Mouse (Mus musculus) liver, embryonic 16.5 days (tissue): ENCODE results near the gene Mtx1. TPM values are rescaled to one million over a fixed set of nuclear protein-coding genes. Genes with fewer than 3 reads are reported as not detected.

Experiments
- ATAC-seq: fragments of 200-750 bp; cut with Nextera tagmentation; 2 replicates; pipeline ENCODE4 v1.8.0; 2017; ENCODE audit warnings: low read depth, mild to moderate bottlenecking, moderate number of reproducible peaks, moderate library complexity
- H3K27ac ChIP-seq: fragments of 300-500 bp; sonication (generic); 2 replicates; pipeline ENCODE4 v1.5.1; 2014; ENCODE audit warnings: mild to moderate bottlenecking, low read length
- H3K27me3 ChIP-seq: fragments of 300-500 bp; sonication (generic); 2 replicates; pipeline ENCODE4 v1.6.1; 2014; ENCODE audit warnings: low read depth, low read length, mixed read lengths; ENCODE audit not compliant: control insufficient read depth, insufficient read depth
- H3K36me3 ChIP-seq: fragments of 300-500 bp; sonication (generic); 2 replicates; pipeline ENCODE4 v1.6.1; 2014; ENCODE audit warnings: mild to moderate bottlenecking; ENCODE audit not compliant: control insufficient read depth, insufficient read depth
- H3K4me1 ChIP-seq: fragments of 300-500 bp; sonication (generic); 2 replicates; pipeline ENCODE4 v1.6.1; 2014; ENCODE audit warnings: low read depth, low read length, mixed read lengths; ENCODE audit not compliant: control insufficient read depth
- H3K4me2 ChIP-seq: fragments of 300-500 bp; sonication (generic); 2 replicates; pipeline ENCODE4 v1.6.1; 2014; ENCODE audit warnings: low read depth, low read length, mixed read lengths
- H3K4me3 ChIP-seq: fragments of 300-500 bp; sonication (generic); 2 replicates; pipeline ENCODE4 v1.5.1; 2014; ENCODE audit warnings: low read depth, mild to moderate bottlenecking, low read length
- H3K9ac ChIP-seq: fragments of 300-500 bp; sonication (generic); 2 replicates; pipeline ENCODE4 v1.6.1; 2014; ENCODE audit warnings: low read depth, low read length
- H3K9me3 ChIP-seq: fragments of 300-500 bp; sonication (generic); replicated peaks from 2 replicates; pipeline ENCODE4 v1.6.1; 2016; ENCODE audit warnings: low read length; ENCODE audit not compliant: control insufficient read depth
- WGBS: fragments of 180-500 bp; shearing (Covaris S2); extraction: QIAGEN DNeasy Blood & Tissue Kit; methylation state at CpG from one replicate; pipeline ENCODE4 v1.1.7; 2014; ENCODE audit not compliant: insufficient replicate concordance; 5-methylcytosine and 5-hydroxymethylcytosine counted together
- polyA plus RNA-seq: library from polyadenylated mRNA; unstranded; fragments of >200 nt; fragmentation: Nextera tagmentation; extraction: Ambion mirVana; gene quantifications from 2 replicates; pipeline ENCODE4 v1.2.1, GENCODE M21; 2015

The Mtx1 gene
- polyA plus RNA-seq = 94.4 and 95.3 TPM in 2 replicates

DNA sequence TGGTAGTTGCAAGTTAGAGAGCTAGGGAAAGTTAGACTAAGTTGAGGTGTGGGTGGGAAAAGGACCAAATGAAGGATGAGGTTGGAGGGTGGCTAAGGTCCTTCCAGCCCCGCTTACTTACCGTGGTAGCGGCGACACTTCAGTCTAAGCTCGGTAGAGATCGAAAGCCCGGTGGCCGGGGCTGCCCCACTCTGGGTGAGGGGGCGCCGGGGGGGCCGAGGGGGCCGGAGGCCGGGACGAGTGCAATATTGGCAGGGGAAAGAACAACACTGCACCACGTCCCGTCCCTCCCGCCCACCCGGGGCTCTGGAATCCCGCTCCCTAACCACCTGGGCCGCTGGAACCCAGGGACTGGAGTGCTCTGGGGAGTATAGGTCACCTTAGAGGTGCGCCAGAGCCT is at the start of gene Mtx1:
Mtx1 (minus strand) TSS at position 189 of the 400 bp plus-strand sequence.
- H3K36me3 ChIP-seq = no peaks in the 10 kb centered on the region
- ATAC-seq = no peak; the same call in 1 of the 2 replicates
- peaks cover 51% of the 10 kb centered on the region for H3K27me3 ChIP-seq
- H3K9me3 ChIP-seq = no peaks in the 10 kb centered on the region
- WGBS = 9% methylated on average over 21 of the region's 21 CpGs
- peak within 1 kb of the TSS; percentile 15; the same call in 1 of the 2 replicates for H3K4me3 ChIP-seq
- H3K4me2 ChIP-seq = peak within 1 kb of the TSS; percentile 74
- H3K9ac ChIP-seq = no peak within 1 kb of the TSS
- H3K4me1 ChIP-seq = peaks cover 15% of the 10 kb centered on the region
- no peak within 1 kb of the TSS for H3K27ac ChIP-seq

DNA sequence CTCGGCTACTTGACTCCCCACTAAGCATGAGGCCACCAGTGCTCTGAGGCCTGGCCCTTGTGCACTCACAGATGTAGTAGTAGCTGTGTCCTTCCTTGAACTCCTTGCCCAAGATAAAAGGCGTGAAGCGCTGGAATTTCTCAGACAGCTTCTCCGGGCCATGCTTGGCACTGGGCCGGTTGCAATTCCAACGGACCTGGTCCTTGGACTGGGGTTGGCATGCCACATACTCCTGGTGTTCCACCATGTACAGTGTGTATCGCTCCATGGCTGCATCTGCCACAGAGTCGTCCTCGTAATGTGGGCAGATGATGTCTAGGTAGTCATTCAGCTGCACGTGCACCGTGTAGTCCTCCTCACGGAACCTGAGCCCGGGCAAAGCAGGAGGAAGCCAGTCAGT is 49.2 kb upstream of the Mtx1 start:
- no peaks in the 10 kb centered on the region for H3K36me3 ChIP-seq
- no peak overlapping the region for H3K4me3 ChIP-seq
- no peak for ATAC-seq
- H3K27me3 ChIP-seq = peaks cover 36% of the 10 kb centered on the region
- H3K4me2 ChIP-seq = no peak overlapping the region
- no peak overlapping the region for H3K9ac ChIP-seq
- no peak overlapping the region for H3K27ac ChIP-seq
- 80% methylated on average over 13 of the region's 13 CpGs for WGBS
- H3K9me3 ChIP-seq = no peaks in the 10 kb centered on the region
- no peaks in the 10 kb centered on the region; the same call in 1 of the 2 replicates for H3K4me1 ChIP-seq

DNA sequence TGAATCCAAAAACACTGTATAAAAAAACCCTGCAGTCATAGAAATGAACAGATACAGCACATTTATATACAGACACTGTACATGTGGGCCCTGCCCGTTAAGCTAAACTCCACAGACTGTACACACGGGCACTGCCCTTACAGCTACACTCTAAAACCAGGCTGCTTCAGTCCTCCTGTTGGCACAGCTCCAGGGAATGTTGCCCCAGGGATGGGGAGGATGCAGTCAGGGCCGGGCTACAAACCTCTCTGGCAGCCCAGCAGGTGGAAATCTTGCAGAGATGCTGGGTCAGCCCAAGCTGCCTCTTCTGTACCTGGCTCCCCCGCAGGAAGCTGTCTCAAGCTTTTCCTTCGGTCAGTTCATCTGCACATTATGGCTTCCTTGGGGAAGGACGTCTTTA is 44.9 kb upstream of the Mtx1 start:
- Histone ChIP-seq H3K9ac (no peak overlapping the region), H3K36me3 (no peaks in the 10 kb centered on the region), H3K9me3 (no peaks in the 10 kb centered on the region), H3K4me1 (peaks cover 22% of the 10 kb centered on the region), H3K4me2 (no peak overlapping the region), H3K4me3 (no peak overlapping the region), H3K27ac (no peak overlapping the region), H3K27me3 (no peaks in the 10 kb centered on the region)
- 69% methylated on average over 6 of the region's 6 CpGs for WGBS
- ATAC-seq = no peak

DNA sequence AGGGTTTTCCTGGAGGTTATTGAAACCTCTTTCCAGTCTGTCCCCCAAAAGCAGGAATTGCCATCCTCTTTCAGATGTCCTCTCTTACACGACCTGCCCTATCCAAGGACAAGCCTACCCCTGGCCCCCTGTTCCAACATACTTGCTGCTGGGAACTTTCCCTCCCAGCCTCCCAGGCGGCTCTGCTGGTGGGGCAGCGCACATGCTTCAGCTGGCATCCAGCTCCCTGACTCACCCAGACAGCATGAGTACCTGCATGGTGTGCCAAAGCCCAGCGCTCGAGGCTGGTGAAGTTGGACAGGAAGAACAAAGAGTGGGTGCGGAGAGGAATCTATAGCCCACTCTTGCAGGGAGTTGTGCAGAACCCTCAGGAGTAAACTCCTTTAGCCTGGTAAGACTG is 44.0 kb upstream of the Mtx1 start:
- Histone ChIP-seq H3K4me1 (peaks cover 23% of the 10 kb centered on the region), H3K9ac (no peak overlapping the region), H3K4me3 (peak overlapping the region; percentile 70), H3K9me3 (no peaks in the 10 kb centered on the region), H3K4me2 (peak overlapping the region; percentile 81), H3K36me3 (no peaks in the 10 kb centered on the region), H3K27me3 (no peaks in the 10 kb centered on the region), H3K27ac (no peak overlapping the region; the same call in 1 of the 2 replicates)
- ATAC-seq = no peak
- WGBS = 65% methylated on average over 6 of the region's 6 CpGs

DNA sequence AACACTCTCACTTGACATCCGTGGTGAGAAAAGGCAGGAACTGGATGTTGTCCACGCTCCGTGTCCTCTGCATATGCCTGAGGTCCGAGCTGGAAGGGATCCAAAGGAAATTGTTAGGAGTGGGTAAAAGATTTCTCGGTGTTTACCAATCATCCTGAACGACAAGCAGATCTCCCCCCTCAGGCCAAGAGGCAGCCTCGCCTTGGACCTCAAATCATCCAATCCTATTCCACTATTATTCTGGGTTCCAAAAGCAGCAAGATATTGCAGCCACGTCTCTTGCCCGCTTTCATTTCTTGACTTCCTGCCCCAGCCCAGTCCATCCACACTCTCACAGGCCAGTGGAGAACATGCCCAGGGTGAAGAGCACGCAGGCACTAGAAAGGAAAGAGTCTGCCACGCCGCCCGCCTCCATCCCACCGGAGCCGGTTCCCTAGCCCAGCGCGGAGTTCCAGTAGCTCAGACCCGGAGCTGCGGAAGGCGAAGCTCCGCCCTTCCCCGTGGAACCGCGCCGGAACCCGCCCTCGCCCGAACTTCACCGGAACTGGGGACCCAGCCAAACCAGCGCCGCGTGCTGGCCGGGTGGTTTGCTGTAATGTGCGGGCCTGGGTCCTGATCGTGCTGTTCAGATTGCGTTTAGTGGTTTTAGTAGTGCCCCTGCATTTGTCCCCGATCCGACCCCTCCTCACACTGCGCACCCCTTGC is 43.3 kb upstream of the Mtx1 start, which contains the start of gene Slc50a1:
Slc50a1 (minus strand) TSS at position 520 of the 705 bp plus-strand sequence.
- no peaks in the 10 kb centered on the region for H3K9me3 ChIP-seq
- peak; percentile 64 for ATAC-seq
- peak within 1 kb of the TSS; percentile 68 for H3K9ac ChIP-seq
- peaks cover 23% of the 10 kb centered on the region for H3K4me1 ChIP-seq
- peak within 1 kb of the TSS; percentile 81 for H3K4me2 ChIP-seq
- H3K27me3 ChIP-seq = no peaks in the 10 kb centered on the region
- 1% methylated on average over 39 of the region's 39 CpGs for WGBS
- peak within 1 kb of the TSS; percentile 70 for H3K4me3 ChIP-seq
- peak within 1 kb of the TSS; percentile 51 for H3K27ac ChIP-seq
- no peaks in the 10 kb centered on the region for H3K36me3 ChIP-seq

DNA sequence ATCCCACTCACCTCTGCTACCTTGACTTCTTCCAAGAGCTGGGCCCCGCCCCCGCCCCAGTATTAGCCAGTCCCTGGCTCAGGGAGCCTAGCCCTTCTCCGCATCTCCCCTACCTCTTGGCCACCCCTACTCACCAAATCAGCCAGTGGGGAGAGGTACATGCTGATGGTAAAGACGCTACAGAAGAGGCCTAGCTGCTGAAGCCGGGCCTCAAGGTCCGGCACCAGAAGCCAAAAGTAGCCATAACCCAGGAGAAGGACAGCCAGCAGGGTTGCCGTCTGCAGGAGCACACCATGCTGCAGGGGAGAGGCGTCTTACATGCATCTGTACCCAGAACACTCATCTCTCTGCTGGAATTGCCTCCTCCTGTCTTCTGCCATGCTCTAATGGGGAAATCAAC is 42.0 kb upstream of the Mtx1 start:
- WGBS = 71% methylated on average over 8 of the region's 8 CpGs
- Histone ChIP-seq H3K4me3 (no peak overlapping the region), H3K4me2 (no peak overlapping the region), H3K9me3 (no peaks in the 10 kb centered on the region), H3K9ac (no peak overlapping the region), H3K4me1 (peaks cover 23% of the 10 kb centered on the region), H3K36me3 (no peaks in the 10 kb centered on the region), H3K27me3 (no peaks in the 10 kb centered on the region), H3K27ac (no peak overlapping the region)
- no peak for ATAC-seq

DNA sequence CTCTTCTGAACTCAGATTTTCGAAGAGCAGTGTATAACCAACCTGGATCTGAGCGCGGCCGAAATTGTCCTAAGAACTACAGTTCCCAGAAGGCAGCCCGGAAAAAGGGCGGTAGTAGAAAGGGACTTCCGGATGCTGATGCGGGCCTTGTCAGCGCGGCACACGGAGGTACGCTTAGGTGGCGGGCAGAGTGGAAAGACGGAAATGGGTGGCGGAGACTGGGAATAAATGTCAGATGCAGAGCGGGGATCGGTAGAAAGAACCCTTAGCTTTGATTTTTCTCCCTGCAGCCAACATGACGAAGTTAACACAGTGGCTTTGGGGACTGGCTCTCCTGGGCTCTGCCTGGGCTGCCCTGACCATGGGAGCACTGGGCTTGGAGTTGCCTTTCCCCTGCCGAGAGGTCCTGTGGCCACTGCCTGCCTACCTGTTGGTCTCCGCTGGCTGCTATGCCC is 39.6 kb upstream of the Mtx1 start:
- Histone ChIP-seq H3K4me3 (peak overlapping the region; percentile 80), H3K4me1 (peaks cover 23% of the 10 kb centered on the region), H3K36me3 (no peaks in the 10 kb centered on the region), H3K9me3 (no peaks in the 10 kb centered on the region), H3K9ac (peak overlapping the region; percentile 79), H3K4me2 (peak overlapping the region; percentile 88), H3K27ac (peak overlapping the region; percentile 60; the same call in 1 of the 2 replicates), H3K27me3 (no peaks in the 10 kb centered on the region)
- WGBS = under 1% methylated on average over 20 of the region's 20 CpGs
- peak; percentile 81 for ATAC-seq

DNA sequence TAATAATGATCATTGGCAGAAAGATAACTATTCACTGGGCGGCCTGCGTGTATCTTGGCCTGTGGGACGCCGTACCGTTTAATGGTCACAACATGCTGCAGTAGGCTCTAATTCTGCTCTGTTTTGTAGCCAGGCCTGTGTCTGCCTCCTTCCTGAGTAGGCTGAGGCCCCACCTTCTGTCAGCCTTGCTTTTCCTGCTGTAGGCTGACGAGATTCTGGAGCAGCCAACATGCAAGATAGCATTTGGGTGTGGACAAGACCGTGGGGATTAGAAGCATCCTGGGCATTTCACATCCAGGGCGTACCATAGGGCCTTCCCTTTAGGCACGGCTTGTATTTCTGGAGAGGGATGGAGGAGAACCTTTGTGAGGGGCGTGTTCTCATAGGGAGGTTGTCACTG is 35.5 kb upstream of the Mtx1 start:
- no peak overlapping the region for H3K27ac ChIP-seq
- ATAC-seq = no peak
- H3K4me3 ChIP-seq = no peak overlapping the region
- no peak overlapping the region for H3K9ac ChIP-seq
- no peaks in the 10 kb centered on the region for H3K36me3 ChIP-seq
- H3K4me2 ChIP-seq = no peak overlapping the region
- H3K9me3 ChIP-seq = no peaks in the 10 kb centered on the region
- H3K4me1 ChIP-seq = peaks cover 7% of the 10 kb centered on the region
- H3K27me3 ChIP-seq = 0 out of 2 replicates have a peak, but pooled peaks cover 2% of the 10 kb centered on the region
- 42% methylated on average over 10 of the region's 10 CpGs for WGBS

DNA sequence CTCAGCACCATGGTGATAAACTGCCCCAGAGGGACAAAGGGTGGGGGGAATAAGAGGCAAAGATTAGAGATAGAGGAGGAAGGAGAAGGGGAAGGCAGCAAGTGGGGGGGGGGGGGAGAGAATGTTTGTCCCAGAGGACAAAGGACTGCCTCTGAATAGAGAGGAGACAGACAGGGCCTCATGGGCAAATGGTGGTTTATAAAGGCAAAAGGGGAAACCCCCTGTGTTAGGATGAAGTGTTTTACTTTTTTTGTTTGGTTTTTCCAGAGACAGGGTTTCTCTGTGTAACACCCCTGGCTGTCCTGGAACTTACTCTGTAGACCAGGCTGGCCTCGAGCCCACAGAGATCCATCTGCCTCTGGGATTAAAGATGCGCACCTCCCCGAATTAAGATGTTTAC is 33.3 kb upstream of the Mtx1 start:
- ATAC-seq = no peak
- H3K36me3 ChIP-seq = no peaks in the 10 kb centered on the region
- H3K9me3 ChIP-seq = no peaks in the 10 kb centered on the region
- WGBS = 55% methylated on average over 3 of the region's 3 CpGs
- no peaks in the 10 kb centered on the region for H3K4me1 ChIP-seq
- no peak overlapping the region for H3K4me3 ChIP-seq
- 0 out of 2 replicates have a peak, but pooled peaks cover 2% of the 10 kb centered on the region for H3K27me3 ChIP-seq
- no peak overlapping the region for H3K27ac ChIP-seq
- no peak overlapping the region for H3K9ac ChIP-seq
- H3K4me2 ChIP-seq = no peak overlapping the region
